Mouse (Mus musculus) stomach, embryonic 14.5 days (tissue): ENCODE results near the gene Stk38. TPM values are rescaled to one million over a fixed set of nuclear protein-coding genes. Genes with fewer than 3 reads are reported as not detected.
"Not testable (repeated sequence)": the region's sequence is repeated elsewhere in the genome, so short reads cannot be mapped to it uniquely, and the experiment has no call there.

Experiments used
- ATAC-seq: fragments of 200-750 bp; cut with Nextera tagmentation; 2 replicates; pipeline ENCODE4 v1.8.0; 2017; ENCODE audit warnings: low read depth, moderate TSS enrichment; ENCODE audit not compliant: insufficient number of reproducible peaks, insufficient read depth, low FRiP score
- H3K27ac ChIP-seq: fragments of 300-500 bp; sonication (generic); 2 replicates; pipeline ENCODE4 v1.5.1; 2014; ENCODE audit warnings: mild to moderate bottlenecking, low read length, moderate library complexity, mixed read lengths
- H3K27me3 ChIP-seq: fragments of 300-500 bp; sonication (generic); 2 replicates; pipeline ENCODE4 v1.6.1; 2014; ENCODE audit warnings: low read length, control low read depth, mixed read lengths; ENCODE audit not compliant: control insufficient read depth, insufficient read depth
- H3K36me3 ChIP-seq: fragments of 300-500 bp; sonication (generic); 2 replicates; pipeline ENCODE4 v1.6.1; 2014; ENCODE audit warnings: mild to moderate bottlenecking, control low read depth, low read length, moderate library complexity, mixed read lengths; ENCODE audit not compliant: control insufficient read depth, insufficient read depth
- H3K4me1 ChIP-seq: fragments of 300-500 bp; sonication (generic); 2 replicates; pipeline ENCODE4 v1.6.1; 2014; ENCODE audit warnings: low read length, control low read depth, mixed read lengths; ENCODE audit not compliant: control insufficient read depth, insufficient read depth
- H3K4me2 ChIP-seq: fragments of 300-500 bp; sonication (generic); replicated peaks from 2 replicates; pipeline ENCODE4 v1.6.1; 2014; ENCODE audit warnings: low read depth, low read length, control low read depth
- H3K4me3 ChIP-seq: fragments of 300-500 bp; sonication (generic); 2 replicates; pipeline ENCODE4 v1.5.1; 2014; ENCODE audit warnings: low read depth, low read length, control low read depth
- H3K9ac ChIP-seq: fragments of 300-500 bp; sonication (generic); replicated peaks from 2 replicates; pipeline ENCODE4 v1.6.1; 2014; ENCODE audit warnings: low read depth, mild to moderate bottlenecking, control low read depth, low read length, moderate library complexity, mixed read lengths
- H3K9me3 ChIP-seq: fragments of 300-500 bp; sonication (generic); 2 replicates; pipeline ENCODE4 v1.6.1; 2016; ENCODE audit warnings: low read depth, low read length, control low read depth; ENCODE audit not compliant: control insufficient read depth
- WGBS: fragments of 180-500 bp; shearing (Covaris S2); extraction: QIAGEN DNeasy Blood & Tissue Kit; methylation state at CpG from one replicate; pipeline ENCODE4 v1.1.7; 2014; 5-methylcytosine and 5-hydroxymethylcytosine counted together
- polyA plus RNA-seq: library from polyadenylated mRNA; unstranded; fragments of >200 nt; fragmentation: Nextera tagmentation; extraction: Ambion mirVana; gene quantifications from 2 replicates; pipeline ENCODE4 v1.2.1, GENCODE M21; 2014

Gene Stk38
- polyA plus RNA-seq, 1 experiment from 2014 or later, result 121 TPM

DNA sequence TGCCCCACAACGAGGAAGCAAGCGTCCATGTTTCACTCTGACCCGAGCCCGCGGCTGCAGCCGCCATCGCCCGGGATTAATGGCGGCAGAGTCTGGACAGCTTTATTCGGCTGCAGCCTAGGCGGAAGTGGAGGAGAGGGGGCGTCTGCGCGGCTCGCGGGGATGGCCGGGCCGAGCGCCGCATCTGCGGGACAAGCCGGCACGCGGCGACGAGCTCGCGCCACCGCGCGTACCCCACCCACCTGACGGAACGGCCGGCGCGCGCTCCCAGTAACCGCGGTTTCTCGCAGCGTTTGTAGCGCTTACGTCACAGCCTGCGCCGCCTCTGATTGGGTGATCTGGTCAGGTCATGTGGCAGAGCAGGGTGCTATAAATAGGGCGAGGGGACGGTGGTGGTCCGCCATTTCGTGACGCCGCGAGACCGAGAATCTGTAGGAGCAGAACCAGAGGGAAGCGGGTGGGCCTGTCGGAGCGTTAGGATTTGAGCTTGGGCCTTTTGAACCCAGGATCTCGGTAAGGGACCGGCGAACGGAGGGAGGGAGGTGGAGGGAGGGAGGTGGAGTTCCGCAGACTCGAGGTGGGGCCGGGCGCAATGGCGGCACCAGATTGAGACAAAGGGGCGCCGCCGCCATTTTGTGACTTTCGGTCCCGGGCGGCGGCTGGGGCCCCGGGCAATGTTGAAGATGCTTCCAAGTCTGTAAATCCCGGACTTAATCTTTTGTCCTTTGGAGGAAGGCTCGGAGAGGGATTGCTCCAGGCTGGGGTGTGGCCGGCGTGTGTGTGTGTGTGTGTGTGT lies 24.7 kb upstream of the Stk38 start, which contains the start of gene Srsf3:
Gene Srsf3 (plus strand): TSS at position 355 of the 796 bp plus-strand sequence.
- H3K27ac ChIP-seq, result peak within 1 kb of the TSS; percentile 99
- H3K36me3 ChIP-seq, result peaks cover 13% of the 10 kb centered on the region
- ATAC-seq, result peak; percentile 99
- H3K4me1 ChIP-seq, result peaks cover 9% of the 10 kb centered on the region
- under 1% methylated on average over 77 of the region's 77 CpGs for WGBS
- peak within 1 kb of the TSS; percentile 95 for H3K4me3 ChIP-seq
- H3K9me3 ChIP-seq, result no peaks in the 10 kb centered on the region
- H3K27me3 ChIP-seq, result no peaks in the 10 kb centered on the region
- peak within 1 kb of the TSS; percentile 96 for H3K9ac ChIP-seq
- peak within 1 kb of the TSS; percentile 97 for H3K4me2 ChIP-seq

GRCm38 (mm10) chr17:29031771-29032273 lies 24.0 kb upstream of the Stk38 start:
- Histone ChIP-seq H3K9me3 (no peaks in the 10 kb centered on the region), H3K4me3 (peak overlapping the region; percentile 95), H3K4me2 (peak overlapping the region; percentile 78), H3K36me3 (peaks cover 6% of the 10 kb centered on the region), H3K27ac (peak overlapping the region; percentile 99), H3K27me3 (no peaks in the 10 kb centered on the region), H3K9ac (peak overlapping the region; percentile 96), H3K4me1 (peaks cover 12% of the 10 kb centered on the region)
- WGBS, result 1% methylated on average over 26 of the region's 26 CpGs
- peak; percentile 35; the same call in 1 of the 2 replicates for ATAC-seq

GRCm38 (mm10) chr17:29031085-29031711 lies 23.4 kb upstream of the Stk38 start:
- not testable (repeated sequence) for H3K27me3 ChIP-seq
- 51% methylated on average over 7 of the region's 7 CpGs for WGBS

GRCm38 (mm10) chr17:29030321-29031034 lies 22.7 kb upstream of the Stk38 start:
- ATAC-seq, result no peak
- Histone ChIP-seq H3K36me3 (no peaks in the 10 kb centered on the region), H3K4me2 (no peak overlapping the region), H3K4me1 (peaks cover 12% of the 10 kb centered on the region; the same call in 1 of the 2 replicates), H3K9ac (no peak overlapping the region), H3K4me3 (no peak overlapping the region), H3K9me3 (no peaks in the 10 kb centered on the region), H3K27ac (no peak overlapping the region), H3K27me3 (no peaks in the 10 kb centered on the region)
- 89% methylated on average over 6 of the region's 6 CpGs for WGBS

More at GRCm38 (mm10) chr17:29031085-29031711, 23.4 kb upstream of the Stk38 start:
- H3K36me3 ChIP-seq, H3K4me1 ChIP-seq, H3K9me3 ChIP-seq, ATAC-seq: not testable (repeated sequence)
- peak overlapping the region; percentile 78 for H3K4me2 ChIP-seq
- peak overlapping the region; percentile 95 for H3K4me3 ChIP-seq
- H3K27ac ChIP-seq, result peak overlapping the region; percentile 99
- peak overlapping the region; percentile 96 for H3K9ac ChIP-seq

- no peak overlapping the region for H3K9ac ChIP-seq
- no peaks in the 10 kb centered on the region for H3K9me3 ChIP-seq
- H3K27me3 ChIP-seq, result no peaks in the 10 kb centered on the region
- ATAC-seq, result peak; percentile 66
- peak overlapping the region; percentile 80 for H3K27ac ChIP-seq
- H3K4me1 ChIP-seq, result peaks cover 24% of the 10 kb centered on the region; the same call in 1 of the 2 replicates
- WGBS, result 34% methylated on average over 5 of the region's 5 CpGs
- H3K4me3 ChIP-seq, result no peak overlapping the region
- no peak overlapping the region for H3K4me2 ChIP-seq
- H3K36me3 ChIP-seq, result no peaks in the 10 kb centered on the region
These were observed 19.0 kb upstream of the Stk38 start for GRCm38 (mm10) chr17:29026652-29027356.

GRCm38 (mm10) chr17:29024896-29025565 lies 17.2 kb upstream of the Stk38 start:
- Histone ChIP-seq H3K4me1 (peaks cover 18% of the 10 kb centered on the region; the same call in 1 of the 2 replicates), H3K9ac (no peak overlapping the region), H3K4me2 (no peak overlapping the region), H3K9me3 (no peaks in the 10 kb centered on the region), H3K4me3 (no peak overlapping the region), H3K27ac (peak overlapping the region; percentile 24; the same call in 1 of the 2 replicates), H3K27me3 (no peaks in the 10 kb centered on the region), H3K36me3 (no peaks in the 10 kb centered on the region)
- peak; percentile 82; the same call in 1 of the 2 replicates for ATAC-seq
- WGBS, result 7% methylated on average over 10 of the region's 10 CpGs

DNA sequence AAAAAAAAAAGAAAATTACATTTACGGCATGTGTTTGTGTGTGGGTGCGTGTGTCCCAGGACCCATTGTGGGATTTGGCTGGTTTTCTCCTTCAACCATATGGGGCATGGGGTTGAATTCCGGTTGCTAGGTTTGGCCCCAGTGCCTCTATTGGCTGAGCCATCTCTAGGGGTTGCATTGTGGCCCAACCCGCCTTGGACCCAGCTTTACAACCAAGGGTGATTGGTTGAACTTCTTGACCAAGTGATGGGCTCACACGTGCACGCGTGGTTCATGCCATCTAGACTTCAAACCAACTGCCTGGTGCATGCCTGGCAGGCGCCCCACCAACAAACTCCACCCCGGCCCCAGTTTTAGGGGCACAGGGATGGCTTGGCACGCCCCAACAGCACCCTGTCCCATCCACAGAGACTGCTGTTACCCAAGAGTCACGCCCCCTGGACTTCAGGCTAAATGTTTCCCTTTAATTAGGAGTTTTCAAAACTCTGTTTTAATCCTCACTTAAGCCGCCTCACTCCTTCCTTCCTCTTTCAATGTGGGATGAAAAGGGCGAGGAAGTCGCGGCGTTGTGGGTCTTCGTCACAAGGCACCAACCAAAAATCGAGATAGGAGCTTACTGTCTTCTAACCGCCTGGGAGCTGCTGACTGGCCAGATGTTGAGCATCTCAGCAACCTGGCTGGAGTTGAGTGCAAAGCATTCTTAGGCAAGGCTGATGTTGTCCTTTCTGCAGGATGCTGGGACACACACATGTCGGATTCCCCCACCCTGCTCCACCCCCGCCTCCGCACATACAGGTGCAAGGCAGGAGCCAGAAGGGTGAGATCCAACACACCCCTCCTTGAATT lies 16.5 kb upstream of the Stk38 start:
- no peak overlapping the region for H3K4me2 ChIP-seq

More for the DNA sequence above, 16.5 kb upstream of the Stk38 start:
- Histone ChIP-seq H3K9me3 (no peaks in the 10 kb centered on the region), H3K27ac (peak overlapping the region; percentile 24; the same call in 1 of the 2 replicates), H3K4me1 (peaks cover 18% of the 10 kb centered on the region; the same call in 1 of the 2 replicates), H3K36me3 (no peaks in the 10 kb centered on the region), H3K4me3 (no peak overlapping the region), H3K27me3 (no peaks in the 10 kb centered on the region), H3K9ac (no peak overlapping the region)
- ATAC-seq, result no peak
- 70% methylated on average over 22 of the region's 22 CpGs for WGBS
